Mouse (Mus musculus) skeletal muscle tissue, adult 2 months (tissue): ENCODE results near the gene Nfib.

Source experiments
- DNase-seq: peaks from one replicate; pipeline ENCODE4 v3.0.0-alpha.2; 2012; ENCODE audit warnings: low read depth, low spot score

The Nfib gene

GRCm38 (mm10) chr4:82466144-82466543 lies 239.4 kb downstream of the Nfib start:
- DNase-seq = no peak

- DNase-seq = peak; percentile 54
Observed at GRCm38 (mm10) chr4:82464051-82464632, 241.4 kb downstream of the Nfib start.

DNA sequence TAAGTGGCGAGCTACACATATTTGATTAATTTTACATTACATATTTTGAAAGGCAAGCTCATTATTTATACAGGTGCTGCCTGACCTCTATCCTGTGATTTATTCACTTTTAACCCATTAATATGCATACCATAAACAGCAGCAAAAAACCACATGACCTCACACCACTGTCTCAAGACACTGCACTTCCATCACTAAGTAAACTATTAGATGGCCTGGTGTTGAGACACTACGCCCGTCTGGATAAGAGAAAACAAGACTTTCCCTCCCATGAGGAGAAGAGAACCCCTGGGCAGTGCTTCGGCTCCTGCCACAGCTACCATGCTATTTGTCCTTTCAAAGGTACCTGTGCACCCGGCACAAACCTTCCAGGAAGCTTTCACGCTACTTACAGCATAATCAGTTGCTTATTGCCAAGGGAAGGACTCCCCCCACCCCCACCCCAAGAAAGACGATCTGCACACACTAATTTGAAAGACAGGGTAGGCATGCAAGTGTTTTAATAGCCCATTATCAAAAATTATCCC lies 242.3 kb downstream of the Nfib start:
- DNase-seq = no peak

- DNase-seq = no peak
Observed at GRCm38 (mm10) chr4:82461676-82462075, 243.9 kb downstream of the Nfib start.

DNA sequence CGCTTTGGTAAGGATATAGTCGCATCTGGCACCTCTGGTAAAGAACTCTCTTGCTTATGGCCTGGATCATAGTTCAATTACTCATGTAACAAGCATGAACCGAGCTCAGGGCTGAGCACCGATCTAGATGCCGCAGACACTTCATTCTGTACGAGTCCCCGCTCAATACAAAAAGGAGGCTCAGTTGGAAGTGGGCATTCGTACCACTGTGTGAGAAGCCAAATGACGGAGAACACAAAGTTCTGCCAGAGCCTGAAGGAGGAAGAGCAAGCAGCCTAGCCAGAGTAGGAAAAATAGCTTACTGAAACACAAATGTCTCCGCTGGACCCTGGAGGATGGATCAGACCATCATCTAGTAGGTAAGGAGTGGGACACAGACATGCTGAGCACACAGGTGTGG lies 246.7 kb downstream of the Nfib start:
- DNase-seq = no peak

DNA sequence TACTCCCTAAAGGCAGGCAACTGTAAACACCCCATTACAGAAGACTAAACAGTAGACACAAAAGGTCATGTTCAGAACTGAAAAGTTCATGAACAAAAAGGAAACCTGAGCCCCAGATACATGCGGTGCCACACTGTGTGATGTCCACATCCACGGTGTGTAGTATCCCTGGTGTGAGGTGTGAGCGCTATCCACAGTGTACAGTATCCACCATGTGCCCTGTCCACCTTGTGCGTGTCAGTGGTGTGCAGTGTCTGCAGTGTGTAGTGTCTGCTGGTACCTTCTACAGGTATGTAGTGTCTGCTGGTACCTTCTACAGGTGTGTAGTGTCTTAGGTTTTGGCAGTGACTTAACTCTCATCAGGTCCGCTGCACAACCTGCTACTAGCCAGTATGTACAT lies 248.6 kb downstream of the Nfib start:
- DNase-seq = no peak

DNA sequence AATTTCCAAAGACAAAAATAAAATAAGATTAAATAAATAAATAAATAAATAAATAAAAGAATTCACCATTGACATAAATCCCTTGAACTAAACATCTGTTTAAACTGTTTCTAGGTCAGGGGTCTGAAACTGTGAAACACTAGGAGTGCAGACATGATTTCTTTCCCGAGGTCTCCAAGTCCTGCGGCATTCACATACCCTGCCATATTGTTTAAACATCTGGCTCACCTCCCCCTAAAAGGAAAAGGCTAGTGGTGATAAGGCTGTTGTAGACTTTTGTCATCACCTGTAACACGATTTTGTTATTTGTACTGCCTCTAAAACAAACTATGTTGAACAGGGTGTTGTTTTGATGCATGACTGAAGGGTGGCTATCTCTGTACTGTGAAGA lies 249.2 kb downstream of the Nfib start:
- DNase-seq = no peak

DNA sequence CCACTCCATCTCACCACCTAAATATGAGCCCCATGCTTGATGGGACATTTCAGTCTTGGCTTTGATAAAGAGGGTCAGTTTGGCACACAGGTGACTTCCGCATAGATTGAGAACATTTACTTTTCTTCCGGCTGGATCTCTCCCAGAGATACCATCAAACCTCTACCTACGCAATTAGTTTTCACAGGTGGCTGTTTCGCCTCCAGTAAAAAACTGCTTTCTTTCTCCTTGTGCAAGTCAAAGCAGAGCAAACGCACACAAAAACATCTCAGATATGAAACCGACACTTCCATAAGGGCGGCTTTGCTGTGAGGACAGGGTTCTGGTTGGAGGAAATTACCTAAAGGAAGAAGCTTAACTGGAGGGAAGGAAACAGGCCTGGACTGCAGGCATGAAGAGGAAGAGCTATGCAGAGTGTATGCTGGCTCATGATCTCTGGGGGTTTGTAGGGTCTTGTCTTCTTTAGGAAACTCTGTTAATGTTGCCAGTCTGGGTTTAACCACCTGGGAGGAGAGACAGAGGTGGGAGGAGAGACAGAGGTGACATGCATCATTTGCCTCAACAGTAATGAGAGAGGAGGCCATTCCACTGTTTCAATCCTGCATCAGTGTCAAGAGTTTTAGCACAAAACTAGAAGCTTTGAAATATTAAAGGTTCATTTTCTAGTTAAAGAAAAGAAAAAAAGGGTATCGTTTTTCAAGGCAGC lies 249.8 kb downstream of the Nfib start:
- DNase-seq = no peak

DNA sequence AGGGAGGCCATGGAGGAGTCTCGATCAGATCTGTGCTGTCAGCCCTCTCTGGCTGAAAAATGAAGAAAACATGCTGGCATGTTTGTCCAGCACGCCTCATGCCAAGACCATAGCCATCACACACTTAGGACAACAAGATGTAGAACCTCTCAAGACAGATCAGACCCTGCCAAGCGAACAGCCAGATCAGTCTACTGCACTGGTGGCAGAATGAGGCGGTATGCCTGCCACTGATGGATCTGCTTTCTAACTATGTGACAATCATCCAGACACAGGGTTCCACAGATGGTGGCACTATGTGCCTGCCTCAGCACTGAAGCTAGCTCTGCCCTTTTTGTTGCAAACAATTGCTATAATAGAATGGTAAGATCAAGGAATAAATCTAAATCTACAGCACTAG lies 250.6 kb downstream of the Nfib start:
- no peak for DNase-seq

GRCm38 (mm10) chr4:82453341-82453740 lies 252.2 kb downstream of the Nfib start:
- DNase-seq = no peak

DNA sequence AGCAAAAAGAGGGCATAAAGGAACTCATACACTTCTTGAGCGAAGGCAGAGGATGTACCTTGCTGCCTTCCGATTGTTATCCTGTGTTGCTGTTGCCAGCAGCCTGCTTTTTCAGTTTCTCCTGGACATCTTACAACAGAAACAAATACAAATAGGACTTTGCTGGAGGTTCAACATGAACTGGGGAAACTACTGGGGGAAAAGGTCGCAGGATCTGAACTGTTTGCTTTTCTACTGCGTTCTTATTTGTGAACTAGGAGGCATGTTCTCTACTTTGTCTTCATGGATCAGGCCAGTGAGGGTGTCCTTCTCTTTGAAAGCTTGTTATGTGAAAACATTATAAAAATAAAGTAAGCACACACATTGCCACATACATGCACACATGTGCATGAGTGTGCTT lies 252.6 kb downstream of the Nfib start:
- DNase-seq = no peak

- peak; percentile 95 for DNase-seq
Observed at GRCm38 (mm10) chr4:82447061-82447671, 258.4 kb downstream of the Nfib start.

DNA sequence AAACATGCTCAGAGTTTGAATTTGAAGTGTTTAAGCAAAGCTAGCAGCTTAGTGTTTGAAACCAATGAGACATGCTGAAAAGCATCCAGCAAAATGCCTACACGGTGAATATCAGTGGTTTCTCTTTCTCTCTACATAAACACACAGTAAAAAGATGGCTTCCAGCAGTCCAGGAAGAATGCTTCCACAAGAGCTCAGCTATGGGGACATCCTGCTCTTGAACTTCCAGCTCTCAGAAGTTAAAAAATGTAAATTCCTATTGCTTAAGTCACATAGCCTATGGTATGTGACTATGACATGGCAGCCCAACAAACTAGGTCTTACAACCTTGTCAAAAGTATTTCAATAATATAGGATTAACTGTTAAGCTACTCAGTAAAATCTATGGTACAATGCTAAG lies 261.5 kb downstream of the Nfib start:
- DNase-seq = no peak

GRCm38 (mm10) chr4:82443441-82443840 lies 262.1 kb downstream of the Nfib start:
- DNase-seq = no peak

- DNase-seq = no peak
Observed at GRCm38 (mm10) chr4:82443003-82443402, 262.5 kb downstream of the Nfib start.

GRCm38 (mm10) chr4:82440606-82441005 lies 264.9 kb downstream of the Nfib start:
- DNase-seq = no peak

GRCm38 (mm10) chr4:82439813-82440212 lies 265.7 kb downstream of the Nfib start:
- DNase-seq = no peak

GRCm38 (mm10) chr4:82438631-82439030 lies 266.9 kb downstream of the Nfib start:
- peak; percentile 74 for DNase-seq

GRCm38 (mm10) chr4:82437533-82438318 lies 267.8 kb downstream of the Nfib start:
- no peak for DNase-seq

DNA sequence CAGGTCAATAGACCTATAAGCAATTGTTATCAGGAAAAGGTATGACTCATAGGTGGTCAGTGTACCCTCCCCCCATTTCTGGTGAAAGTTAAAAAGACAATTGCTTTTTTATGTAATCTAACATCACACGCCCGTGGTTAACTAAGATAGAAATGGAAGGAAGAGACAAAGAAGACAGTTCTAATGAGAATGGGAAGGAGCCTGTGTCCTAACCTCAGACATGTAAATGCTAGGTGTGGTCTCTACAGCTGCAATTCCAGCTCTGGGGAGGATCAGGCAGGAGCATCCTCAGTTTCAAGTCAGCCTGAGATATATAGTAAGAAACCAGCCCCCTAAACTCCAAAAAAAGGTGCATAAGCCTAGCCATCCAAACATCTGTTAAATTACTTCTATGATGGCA lies 268.9 kb downstream of the Nfib start:
- no peak for DNase-seq

DNA sequence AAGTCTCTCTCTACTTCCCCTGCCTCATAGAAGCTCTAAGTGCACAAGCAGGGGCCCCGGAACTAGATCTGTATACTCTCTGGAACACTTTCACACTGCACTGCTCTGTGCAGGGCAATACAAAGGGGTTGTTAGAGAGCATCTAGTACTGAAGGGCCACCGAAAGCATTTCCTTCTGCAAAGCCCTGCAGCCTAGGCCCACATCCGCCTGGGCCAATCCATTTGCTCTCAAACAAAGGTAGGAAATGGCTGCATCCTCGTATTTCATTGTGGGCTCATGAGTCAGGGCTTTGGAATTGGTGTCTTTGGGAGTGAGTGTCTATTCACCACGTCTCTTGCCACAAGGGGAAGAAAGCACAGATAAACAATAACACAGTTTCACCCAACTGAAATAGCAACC lies 269.8 kb downstream of the Nfib start:
- peak; percentile 51 for DNase-seq
